Mouse (Mus musculus) kidney, embryonic 16.5 days (tissue): Measurements from ENCODE around the gene Kif1c. TPM values are rescaled to one million over a fixed set of nuclear protein-coding genes. Genes with fewer than 3 reads are reported as not detected.
A peak's percentile ranks its signal among the peaks of the same experiment; 100 is the strongest.

ENCODE experiments used
- ATAC-seq: fragments of 200-750 bp; cut with Nextera tagmentation; 2 replicates; pipeline ENCODE4 v1.8.0; 2017; ENCODE audit warnings: moderate TSS enrichment; ENCODE audit not compliant: low FRiP score, low TSS enrichment
- H3K27ac ChIP-seq: fragments of 300-500 bp; sonication (generic); 2 replicates; pipeline ENCODE4 v1.5.1; 2014; ENCODE audit warnings: low read length
- H3K27me3 ChIP-seq: fragments of 300-500 bp; sonication (generic); 2 replicates; pipeline ENCODE4 v1.6.1; 2014; ENCODE audit warnings: low read length, control low read depth, mixed read lengths; ENCODE audit not compliant: insufficient read depth
- H3K36me3 ChIP-seq: fragments of 300-500 bp; sonication (generic); 2 replicates; pipeline ENCODE4 v1.6.1; 2014; ENCODE audit warnings: low read length, control low read depth, mixed read lengths; ENCODE audit not compliant: insufficient read depth
- H3K4me1 ChIP-seq: fragments of 300-500 bp; sonication (generic); 2 replicates; pipeline ENCODE4 v1.6.1; 2014; ENCODE audit warnings: low read length, control low read depth, mixed read lengths; ENCODE audit not compliant: insufficient read depth
- H3K4me2 ChIP-seq: fragments of 300-500 bp; sonication (generic); replicated peaks from 2 replicates; pipeline ENCODE4 v1.6.1; 2014; ENCODE audit warnings: low read depth, low read length
- H3K4me3 ChIP-seq: fragments of 300-500 bp; sonication (generic); 2 replicates; pipeline ENCODE4 v1.5.1; 2014; ENCODE audit warnings: mild to moderate bottlenecking, low read length
- H3K9ac ChIP-seq: fragments of 300-500 bp; sonication (generic); replicated peaks from 2 replicates; pipeline ENCODE4 v1.6.1; 2014; ENCODE audit warnings: low read length
- H3K9me3 ChIP-seq: fragments of 300-500 bp; sonication (generic); 2 replicates; pipeline ENCODE4 v1.6.1; 2016; ENCODE audit warnings: low read length, control low read depth
- WGBS: fragments of 180-500 bp; shearing (Covaris S2); extraction: QIAGEN DNeasy Blood & Tissue Kit; methylation state at CpG from one replicate; pipeline ENCODE4 v1.1.7; 2014; 5-methylcytosine and 5-hydroxymethylcytosine counted together
- polyA plus RNA-seq: library from polyadenylated mRNA; unstranded; fragments of >200 nt; fragmentation: Nextera tagmentation; extraction: Ambion mirVana; gene quantifications from 2 replicates; pipeline ENCODE4 v1.2.1, GENCODE M21; 2015

Gene Kif1c
- polyA plus RNA-seq, 1 experiment from 2014 or later = 3.5 TPM

DNA sequence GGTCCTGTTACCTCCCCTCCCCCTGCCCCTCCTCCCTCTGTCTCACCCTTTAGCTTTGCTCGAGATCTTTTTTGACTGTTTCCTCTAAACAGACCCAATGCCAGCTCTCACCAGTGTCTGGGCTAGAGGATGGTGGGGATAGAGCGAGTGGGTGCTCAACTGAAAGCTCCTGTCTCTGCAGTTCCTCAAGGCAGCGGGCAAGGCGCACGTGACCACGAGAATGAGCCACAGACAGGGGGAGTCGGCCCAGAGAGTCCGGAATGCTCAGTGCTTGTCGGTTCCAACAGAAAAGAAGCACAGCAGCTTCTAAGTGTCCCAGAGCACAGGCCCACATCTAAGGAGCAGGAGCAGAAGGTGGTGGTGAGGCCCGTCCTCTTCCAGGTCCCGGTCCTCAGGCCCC, 25.8 kb upstream of the Kif1c start:
- WGBS = 79% methylated on average over 11 of the region's 11 CpGs
- no peak overlapping the region for H3K4me2 ChIP-seq
- H3K9me3 ChIP-seq = no peaks in the 10 kb centered on the region
- H3K36me3 ChIP-seq = peaks cover 20% of the 10 kb centered on the region
- no peak overlapping the region for H3K9ac ChIP-seq
- peaks cover 10% of the 10 kb centered on the region for H3K4me1 ChIP-seq
- no peak for ATAC-seq
- H3K27ac ChIP-seq = no peak overlapping the region
- no peak overlapping the region for H3K4me3 ChIP-seq
- H3K27me3 ChIP-seq = no peaks in the 10 kb centered on the region

DNA sequence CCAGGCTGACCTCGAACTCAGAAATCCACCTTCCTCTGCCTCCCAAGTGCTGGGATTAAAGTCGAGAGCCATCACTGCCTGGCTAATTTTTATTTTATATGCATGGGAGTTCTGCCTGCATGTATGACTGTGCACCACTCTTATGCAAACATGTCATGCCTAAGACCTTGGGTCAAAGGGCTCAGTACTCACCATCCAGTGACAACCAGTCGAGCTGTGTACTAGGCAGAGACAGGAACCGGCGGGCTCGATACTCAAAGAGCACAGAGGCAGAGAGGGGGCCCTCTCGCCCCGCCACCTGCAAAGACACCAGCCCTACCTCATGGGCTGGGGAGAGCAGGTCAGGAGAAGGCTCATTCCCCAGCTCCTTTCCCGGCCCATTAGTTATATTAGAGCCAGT, 22.3 kb upstream of the Kif1c start:
- ATAC-seq = no peak
- Histone ChIP-seq H3K27me3 (no peaks in the 10 kb centered on the region), H3K4me3 (no peak overlapping the region), H3K27ac (no peak overlapping the region), H3K9ac (no peak overlapping the region), H3K4me1 (peaks cover 5% of the 10 kb centered on the region), H3K36me3 (peaks cover 27% of the 10 kb centered on the region), H3K4me2 (no peak overlapping the region), H3K9me3 (no peaks in the 10 kb centered on the region)
- WGBS = 82% methylated on average over 9 of the region's 9 CpGs

DNA sequence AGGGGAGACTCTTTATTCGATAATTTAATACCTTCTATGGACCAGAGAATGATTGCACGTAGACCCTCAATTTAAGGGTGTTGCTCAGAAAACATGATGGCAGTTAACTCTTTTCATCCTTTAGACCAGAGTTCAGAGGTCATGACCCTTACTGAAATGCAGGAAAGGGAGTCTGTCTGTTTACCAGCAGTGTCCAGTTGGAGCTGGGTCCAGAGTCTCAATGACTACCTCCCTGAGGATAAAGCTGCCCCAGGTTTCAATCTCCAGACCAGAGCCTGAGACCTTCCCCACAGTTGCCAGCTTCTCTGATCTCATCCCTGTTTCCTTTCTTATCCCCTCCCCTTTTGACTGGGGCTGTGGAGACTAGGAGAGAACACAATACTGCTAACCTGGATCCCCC, 21.8 kb upstream of the Kif1c start:
- Histone ChIP-seq H3K4me3 (no peak overlapping the region), H3K36me3 (peaks cover 29% of the 10 kb centered on the region), H3K27ac (no peak overlapping the region), H3K9ac (no peak overlapping the region), H3K27me3 (no peaks in the 10 kb centered on the region), H3K9me3 (no peaks in the 10 kb centered on the region), H3K4me2 (no peak overlapping the region), H3K4me1 (peaks cover 5% of the 10 kb centered on the region)
- whole genome bisulfite sequencing = 61% methylated on average over 2 of the region's 2 CpGs
- ATAC-seq = no peak

GRCm38 (mm10) chr11:70679361-70679760, 21.0 kb upstream of the Kif1c start:
- ATAC-seq = no peak
- no peak overlapping the region for H3K4me2 ChIP-seq
- no peak overlapping the region for H3K9ac ChIP-seq
- no peak overlapping the region for H3K4me3 ChIP-seq
- H3K4me1 ChIP-seq = peaks cover 5% of the 10 kb centered on the region
- H3K36me3 ChIP-seq = peaks cover 26% of the 10 kb centered on the region
- H3K27me3 ChIP-seq = no peaks in the 10 kb centered on the region
- H3K27ac ChIP-seq = no peak overlapping the region
- H3K9me3 ChIP-seq = no peaks in the 10 kb centered on the region
- WGBS = 94% methylated on average over 8 of the region's 8 CpGs

- Histone ChIP-seq H3K36me3 (peaks cover 22% of the 10 kb centered on the region; the same call in 1 of the 2 replicates), H3K27me3 (no peaks in the 10 kb centered on the region), H3K4me3 (no peak overlapping the region), H3K9ac (no peak overlapping the region), H3K4me2 (no peak overlapping the region), H3K27ac (no peak overlapping the region), H3K4me1 (peaks cover 5% of the 10 kb centered on the region), H3K9me3 (no peaks in the 10 kb centered on the region)
- 91% methylated on average over 8 of the region's 8 CpGs for WGBS
- no peak for ATAC-seq
These were observed 20.5 kb upstream of the Kif1c start for GRCm38 (mm10) chr11:70679894-70680293.

- H3K4me2 ChIP-seq = no peak overlapping the region
- H3K4me3 ChIP-seq = no peak overlapping the region
- peaks cover 5% of the 10 kb centered on the region for H3K4me1 ChIP-seq
- WGBS = 58% methylated on average over 12 of the region's 12 CpGs
- H3K36me3 ChIP-seq = peaks cover 24% of the 10 kb centered on the region; the same call in 1 of the 2 replicates
- no peaks in the 10 kb centered on the region for H3K9me3 ChIP-seq
- no peaks in the 10 kb centered on the region for H3K27me3 ChIP-seq
- no peak for ATAC-seq
- no peak overlapping the region for H3K9ac ChIP-seq
- H3K27ac ChIP-seq = no peak overlapping the region
These were observed 19.2 kb upstream of the Kif1c start for GRCm38 (mm10) chr11:70681170-70681569.

GRCm38 (mm10) chr11:70681897-70682581, 18.3 kb upstream of the Kif1c start:
- H3K9me3 ChIP-seq = no peaks in the 10 kb centered on the region

DNA sequence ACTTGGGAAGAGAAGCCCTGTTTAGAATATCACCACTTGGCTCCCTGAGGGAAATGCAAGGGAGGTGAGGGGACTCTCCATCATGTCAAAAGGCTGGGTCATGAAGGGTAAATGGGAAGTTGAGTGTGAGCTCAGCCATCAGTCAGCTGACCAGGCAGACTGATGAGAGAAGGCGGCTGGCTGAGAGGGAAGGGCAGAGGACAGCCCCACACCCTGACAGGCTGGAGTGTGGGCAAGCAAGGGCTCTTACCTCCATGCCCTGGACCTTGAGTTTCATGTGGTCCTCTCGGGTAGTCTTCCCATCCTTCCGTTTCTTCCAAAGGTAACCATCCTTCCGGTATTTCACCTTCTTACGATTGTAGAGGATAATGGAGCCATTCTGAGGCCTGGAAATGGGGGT, 16.7 kb upstream of the Kif1c start:
- ATAC-seq = no peak
- H3K4me1 ChIP-seq = peaks cover 20% of the 10 kb centered on the region
- no peak overlapping the region for H3K4me3 ChIP-seq
- no peak overlapping the region for H3K27ac ChIP-seq
- H3K9ac ChIP-seq = no peak overlapping the region
- no peaks in the 10 kb centered on the region for H3K9me3 ChIP-seq
- no peaks in the 10 kb centered on the region for H3K27me3 ChIP-seq
- peaks cover 24% of the 10 kb centered on the region; the same call in 1 of the 2 replicates for H3K36me3 ChIP-seq
- WGBS = 89% methylated on average over 5 of the region's 5 CpGs
- no peak overlapping the region for H3K4me2 ChIP-seq

More at GRCm38 (mm10) chr11:70681897-70682581, 18.3 kb upstream of the Kif1c start:
- H3K4me1 ChIP-seq = peaks cover 12% of the 10 kb centered on the region
- peaks cover 24% of the 10 kb centered on the region; the same call in 1 of the 2 replicates for H3K36me3 ChIP-seq
- no peak overlapping the region for H3K4me3 ChIP-seq
- 0 out of 2 replicates have a peak, but pooled peaks have one; percentile 47 for ATAC-seq
- 30% methylated on average over 11 of the region's 11 CpGs for WGBS
- 0 out of 2 replicates have a peak overlapping the region, but pooled peaks have one; percentile 3 for H3K27ac ChIP-seq
- no peak overlapping the region for H3K4me2 ChIP-seq
- H3K27me3 ChIP-seq = no peaks in the 10 kb centered on the region
- no peak overlapping the region for H3K9ac ChIP-seq

DNA sequence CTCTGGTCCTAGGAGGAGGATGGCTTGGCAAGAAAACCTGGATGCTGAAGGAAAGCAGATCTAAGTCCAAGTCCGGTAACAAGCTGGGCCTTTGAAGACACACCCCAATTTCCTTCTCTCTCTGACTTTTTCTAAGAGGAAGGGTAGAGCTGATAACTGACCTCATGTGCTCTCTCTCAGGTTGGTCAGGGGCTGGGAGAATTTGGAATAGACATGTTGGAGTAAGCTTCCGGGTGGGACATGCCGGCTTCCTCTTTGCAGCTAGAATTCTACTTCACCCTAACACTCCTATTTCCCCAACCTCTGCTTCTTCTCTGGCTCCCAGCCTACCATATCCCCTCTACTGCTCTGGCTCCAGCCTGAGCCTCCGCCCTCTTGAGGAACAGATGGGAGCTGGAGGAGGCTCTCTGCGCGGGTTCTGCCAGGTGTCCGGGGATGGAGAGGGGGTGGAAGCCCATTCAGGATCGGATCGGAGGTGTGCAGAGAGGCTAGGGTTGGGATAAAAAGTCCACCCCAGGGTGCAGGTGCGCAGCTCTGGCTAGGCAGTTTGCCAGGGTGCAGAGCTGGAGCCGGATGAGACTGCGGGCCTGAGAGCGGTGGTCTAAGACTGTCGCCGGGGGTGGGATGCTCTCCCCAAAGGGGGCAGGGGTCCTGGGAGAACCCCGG, 13.3 kb upstream of the Kif1c start:
- peak; percentile 58 for ATAC-seq
- peak overlapping the region; percentile 86 for H3K9ac ChIP-seq
- no peaks in the 10 kb centered on the region for H3K9me3 ChIP-seq
- H3K4me1 ChIP-seq = peaks cover 23% of the 10 kb centered on the region
- peak overlapping the region; percentile 85 for H3K4me2 ChIP-seq
- 1% methylated on average over 16 of the region's 16 CpGs for WGBS
- H3K27ac ChIP-seq = peak overlapping the region; percentile 90
- H3K4me3 ChIP-seq = peak overlapping the region; percentile 85
- peaks cover 11% of the 10 kb centered on the region; the same call in 1 of the 2 replicates for H3K36me3 ChIP-seq
- H3K27me3 ChIP-seq = no peaks in the 10 kb centered on the region
